Mouse (Mus musculus) cortical plate, adult 2 months (tissue): ENCODE measurements at regions not wholly inside any gene's neighbourhood (a gene's known extent, or its start where the extent isn't known, plus 50 kb on each side); places are given as distances from the start of the nearest gene placed in this dataset.

Experiments used
- H3K27ac ChIP-seq: fragments of 200-500 bp; 2 replicates; pipeline ENCODE4 v1.5.1; 2012; ENCODE audit warnings: low read length, control low read depth, inconsistent platforms; ENCODE audit not compliant: insufficient read depth
- H3K4me1 ChIP-seq: fragments of 200-500 bp; 2 replicates; pipeline ENCODE4 v1.6.1; 2011; ENCODE audit warnings: low read length; ENCODE audit not compliant: control insufficient read depth, insufficient read depth
- H3K4me3 ChIP-seq: fragments of 200-500 bp; 2 replicates; pipeline ENCODE4 v1.5.1; 2011; ENCODE audit warnings: mild to moderate bottlenecking, low read length, control low read depth; ENCODE audit not compliant: insufficient read depth
- CTCF ChIP-seq: fragments of 200-500 bp; IDR thresholded peaks from 2 replicates; pipeline ENCODE4 v1.5.1; 2011; ENCODE audit warnings: mild to moderate bottlenecking, control low read depth, low read length; ENCODE audit not compliant: insufficient read depth; ENCODE audit errors: extremely low read depth
- POLR2A ChIP-seq: fragments of 200-500 bp; IDR thresholded peaks from 2 replicates; pipeline ENCODE4 v1.6.1; 2011; ENCODE audit warnings: mild to moderate bottlenecking, low read length, control low read depth; ENCODE audit not compliant: insufficient read depth; ENCODE audit errors: extremely low read depth

- no peak overlapping the region for H3K4me3 ChIP-seq
- no peaks in the 10 kb centered on the region for H3K4me1 ChIP-seq
- H3K27ac ChIP-seq: no peak overlapping the region
- TF ChIP-seq POLR2A: no peak
- no peak for TF ChIP-seq CTCF
Measured at GRCm38 (mm10) chr13:71138745-71139312, 297.2 kb upstream of the Adamts16 start.

- TF ChIP-seq CTCF (no peak), POLR2A (no peak)
Measured at GRCm38 (mm10) chr13:71135940-71136632, 294.5 kb upstream of the Adamts16 start.

GRCm38 (mm10) chr13:71121484-71121883, 279.9 kb upstream of the Adamts16 start:
- Histone ChIP-seq H3K4me1 (no peaks in the 10 kb centered on the region), H3K27ac (no peak overlapping the region), H3K4me3 (no peak overlapping the region)
- no peak for TF ChIP-seq CTCF
- TF ChIP-seq POLR2A: no peak

More at GRCm38 (mm10) chr13:71135940-71136632, 294.5 kb upstream of the Adamts16 start:
- Histone ChIP-seq H3K4me1 (no peaks in the 10 kb centered on the region), H3K4me3 (no peak overlapping the region), H3K27ac (no peak overlapping the region)

- no peak overlapping the region for H3K4me3 ChIP-seq
- no peaks in the 10 kb centered on the region; the same call in 1 of the 2 replicates for H3K4me1 ChIP-seq
- no peak overlapping the region for H3K27ac ChIP-seq
- TF ChIP-seq POLR2A (no peak), CTCF (no peak)
Measured at GRCm38 (mm10) chr13:71108175-71108574, 266.6 kb upstream of the Adamts16 start.

- TF ChIP-seq POLR2A: no peak
- peak; percentile 90 for TF ChIP-seq CTCF
- H3K4me3 ChIP-seq: peak overlapping the region; percentile 30
- no peak overlapping the region for H3K27ac ChIP-seq
- no peaks in the 10 kb centered on the region; the same call in 1 of the 2 replicates for H3K4me1 ChIP-seq
Measured at GRCm38 (mm10) chr13:71105229-71105838, 263.7 kb upstream of the Adamts16 start.

GRCm38 (mm10) chr13:71104419-71105228, 263.0 kb upstream of the Adamts16 start:
- H3K4me3 ChIP-seq: peak overlapping the region; percentile 30
- H3K4me1 ChIP-seq: no peaks in the 10 kb centered on the region; the same call in 1 of the 2 replicates
- no peak overlapping the region for H3K27ac ChIP-seq
- TF ChIP-seq CTCF (no peak), POLR2A (no peak)

GRCm38 (mm10) chr13:71084301-71084700, 242.7 kb upstream of the Adamts16 start:
- TF ChIP-seq POLR2A: no peak
- no peak for TF ChIP-seq CTCF
- no peak overlapping the region for H3K4me3 ChIP-seq
- H3K27ac ChIP-seq: no peak overlapping the region
- H3K4me1 ChIP-seq: no peaks in the 10 kb centered on the region

GRCm38 (mm10) chr13:71075916-71076315, 234.3 kb upstream of the Adamts16 start:
- no peaks in the 10 kb centered on the region for H3K4me1 ChIP-seq
- no peak overlapping the region for H3K27ac ChIP-seq
- no peak overlapping the region for H3K4me3 ChIP-seq
- TF ChIP-seq POLR2A (no peak), CTCF (no peak)

- no peak for TF ChIP-seq CTCF
- no peak for TF ChIP-seq POLR2A
- Histone ChIP-seq H3K27ac (no peak overlapping the region), H3K4me1 (no peaks in the 10 kb centered on the region), H3K4me3 (no peak overlapping the region)
Measured at GRCm38 (mm10) chr13:71074012-71074411, 232.4 kb upstream of the Adamts16 start.
